Mouse (Mus musculus) C2C12 (cell line): Measurements from ENCODE around the gene Lasp1. TPM values are rescaled to one million over a fixed set of nuclear protein-coding genes. Genes with fewer than 3 reads are reported as not detected.
A peak's percentile ranks its signal among the peaks of the same experiment; 100 is the strongest.

ENCODE experiments used
- H3K27me3 ChIP-seq: one replicate; pipeline ENCODE4 v1.6.1; 2011; ENCODE audit not compliant: control insufficient read depth, insufficient read depth, insufficient read length
- H3K36me3 ChIP-seq: one replicate; pipeline ENCODE4 v1.6.1; 2011; ENCODE audit not compliant: control insufficient read depth, insufficient read depth
- H3K4me3 ChIP-seq: one replicate; pipeline ENCODE4 v1.5.1; 2011; ENCODE audit warnings: mild to moderate bottlenecking, control low read depth; ENCODE audit not compliant: poor library complexity, insufficient read depth, severe bottlenecking
- H3K79me2 ChIP-seq: one replicate; pipeline ENCODE4 v1.6.1; 2011; ENCODE audit not compliant: control insufficient read depth, insufficient read depth
- H3K79me3 ChIP-seq: one replicate; pipeline ENCODE4 v1.6.1; 2011; ENCODE audit warnings: low read depth, control low read depth
- H3ac ChIP-seq: one replicate; pipeline ENCODE3; 2011; ENCODE audit warnings: low read depth; ENCODE audit not compliant: control insufficient read depth, insufficient read length
- CEBPB ChIP-seq: IDR thresholded peaks from one replicate; pipeline ENCODE4 v1.6.1; 2011; ENCODE audit warnings: low read depth, mild to moderate bottlenecking, control low read depth, moderate library complexity
- CTCF ChIP-seq: IDR thresholded peaks from one replicate; pipeline ENCODE4 v1.5.1; 2011; ENCODE audit not compliant: control insufficient read depth, insufficient read depth, insufficient read length
- FOSL1 ChIP-seq: IDR thresholded peaks from one replicate; pipeline ENCODE4 v1.8.0; 2011; ENCODE audit warnings: mild to moderate bottlenecking, low read length; ENCODE audit not compliant: poor library complexity, insufficient read depth, severe bottlenecking
- MAX ChIP-seq: IDR thresholded peaks from one replicate; pipeline ENCODE4 v1.6.1; 2011; ENCODE audit warnings: mild to moderate bottlenecking, control low read depth
- MYOD1 ChIP-seq: IDR thresholded peaks from one replicate; pipeline ENCODE4 v1.6.1; 2011; ENCODE audit warnings: low read depth; ENCODE audit not compliant: control insufficient read depth, insufficient read length
- MYOG ChIP-seq: IDR thresholded peaks from one replicate; pipeline ENCODE4 v1.6.1; 2011; ENCODE audit not compliant: control insufficient read depth, insufficient read length; ENCODE audit errors: extremely low read depth
- USF1 ChIP-seq: IDR thresholded peaks from one replicate; pipeline ENCODE4 v1.6.1; 2011; ENCODE audit warnings: low read depth, mild to moderate bottlenecking, control low read depth, moderate library complexity
- polyA plus RNA-seq: library from polyadenylated mRNA; unstranded; fragments of >200 nt; fragmentation: generic; extraction: Trizol; gene quantifications from one replicate; pipeline ENCODE4 v1.2.1, GENCODE M21; 2012; ENCODE audit warnings: missing spikeins

Lasp1 gene
- polyA plus RNA-seq, 1 experiment: 219 TPM

DNA sequence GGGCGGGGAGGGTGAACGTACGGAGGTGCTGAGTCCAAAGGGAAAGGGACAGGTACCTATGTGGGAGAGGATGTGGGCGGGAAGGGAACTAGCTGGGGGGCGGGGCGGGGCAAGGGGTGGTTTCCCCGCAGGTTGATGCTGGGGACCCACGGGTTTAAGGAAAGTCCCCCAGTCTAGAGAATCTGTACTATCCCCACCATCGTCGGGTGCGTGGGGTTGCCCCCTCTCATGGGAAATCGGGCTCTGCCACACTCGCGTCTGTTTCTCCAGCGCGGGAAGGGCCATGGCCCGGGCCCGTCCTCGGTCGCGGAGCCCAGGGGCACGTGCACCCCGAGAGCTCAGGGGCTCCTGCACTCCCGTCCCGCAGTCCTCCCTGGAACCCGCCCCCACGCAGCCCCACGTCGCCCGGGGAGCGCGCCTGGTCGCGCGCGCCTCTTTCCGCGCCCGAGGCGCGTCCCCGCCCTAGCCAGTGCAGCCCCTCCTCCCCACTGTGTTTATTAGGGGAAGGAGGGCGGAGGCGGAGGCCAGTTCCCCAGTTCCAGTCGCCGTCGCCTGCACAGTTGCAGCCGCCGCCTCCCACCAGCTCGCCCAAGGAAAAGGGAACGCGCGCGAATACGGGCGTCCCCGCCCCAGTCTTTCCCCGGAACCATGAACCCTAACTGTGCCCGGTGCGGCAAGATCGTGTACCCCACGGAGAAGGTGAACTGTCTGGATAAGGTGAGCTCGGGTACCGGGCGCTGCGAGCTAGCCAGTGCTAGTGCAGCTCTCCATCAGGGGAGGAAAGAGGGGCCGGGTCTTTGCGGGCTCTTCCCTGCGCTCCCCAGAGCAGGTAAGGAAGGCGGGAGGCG, 570 bp downstream of the Lasp1 start:
- Histone ChIP-seq H3K4me3 (peak overlapping the region; percentile 98), H3ac (peak overlapping the region; percentile 93), H3K27me3 (no peaks in the 10 kb centered on the region), H3K79me2 (peaks cover 49% of the 10 kb centered on the region), H3K36me3 (peaks cover 19% of the 10 kb centered on the region), H3K79me3 (peaks cover 41% of the 10 kb centered on the region)
- TF ChIP-seq USF1 (no peak), MAX (peak; percentile 84)

DNA sequence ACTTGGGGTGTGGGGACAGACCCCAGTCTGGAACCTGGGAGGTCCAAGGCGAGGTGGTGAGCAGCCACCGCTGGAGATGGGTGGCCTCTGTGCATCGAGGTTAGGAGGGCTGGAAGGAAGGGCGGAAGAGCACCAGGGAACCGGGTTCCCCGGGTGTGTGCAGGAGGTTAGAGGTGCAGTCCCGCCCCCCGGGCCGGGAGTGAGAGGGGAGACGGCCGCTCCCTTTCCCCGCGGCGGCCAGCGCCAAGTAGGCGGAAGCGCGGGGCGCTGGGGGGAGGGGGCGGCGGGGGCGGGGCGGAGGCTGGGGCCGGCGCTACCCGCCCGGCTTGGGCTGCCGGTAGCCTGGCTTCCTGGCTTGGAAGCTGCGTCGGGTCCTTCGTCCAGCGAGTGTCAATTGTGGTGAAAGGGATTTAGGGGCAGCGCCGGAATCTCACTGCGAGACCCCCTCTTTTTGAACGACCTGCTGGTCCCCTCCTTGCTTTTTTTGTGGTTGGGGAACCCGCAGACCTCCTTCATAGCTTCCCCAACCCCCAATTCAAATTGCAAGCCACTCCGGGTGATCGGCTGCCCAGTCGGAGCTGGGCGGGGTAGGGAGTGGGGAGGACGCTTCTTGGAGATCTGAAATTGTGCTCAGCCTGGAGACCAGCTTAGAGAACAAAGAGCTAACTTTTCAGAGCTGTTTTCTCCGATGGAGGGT, 1.3 kb downstream of the Lasp1 start:
- Histone ChIP-seq H3ac (peak overlapping the region; percentile 66), H3K79me2 (peaks cover 57% of the 10 kb centered on the region), H3K27me3 (no peaks in the 10 kb centered on the region), H3K4me3 (peak overlapping the region; percentile 98), H3K79me3 (peaks cover 48% of the 10 kb centered on the region), H3K36me3 (peaks cover 19% of the 10 kb centered on the region)
- TF ChIP-seq FOSL1 (no peak), MYOG (no peak)

DNA sequence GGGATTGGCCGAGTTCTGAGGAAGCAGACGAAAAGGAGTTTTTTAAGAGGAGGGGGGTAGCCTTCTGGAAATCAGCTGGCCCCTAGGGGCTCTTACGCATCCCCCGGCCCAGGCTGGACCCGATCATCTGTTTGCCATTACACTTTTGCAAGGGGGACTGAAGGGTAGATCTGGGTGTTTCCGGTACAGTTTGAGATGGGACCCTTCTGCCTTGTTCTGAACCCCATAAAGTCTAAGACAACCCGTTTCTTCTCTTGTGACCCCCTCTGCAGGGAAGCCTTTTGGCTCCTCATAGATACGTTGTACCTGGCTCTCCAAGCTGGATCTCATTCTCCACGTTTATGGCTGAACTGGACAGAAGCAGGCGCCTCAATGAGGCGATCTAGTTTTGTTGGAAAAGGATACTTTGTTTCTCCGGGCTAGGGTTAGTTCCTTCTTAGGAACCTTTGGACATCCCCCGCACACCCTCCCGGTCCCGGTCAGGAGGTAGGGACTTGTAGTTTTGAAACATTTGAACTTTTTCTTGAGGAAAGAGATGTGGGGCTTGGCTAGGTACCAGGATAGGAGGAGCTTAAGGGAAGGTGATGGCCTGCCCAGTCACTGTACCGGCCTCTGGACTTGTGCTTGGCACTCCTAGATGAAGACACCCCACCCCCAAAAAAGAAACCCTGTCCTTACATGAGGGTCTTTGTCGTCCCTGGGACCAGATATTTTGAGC, 2.0 kb downstream of the Lasp1 start:
- Histone ChIP-seq H3K4me3 (peak overlapping the region; percentile 98), H3K79me2 (peaks cover 64% of the 10 kb centered on the region), H3K36me3 (peaks cover 19% of the 10 kb centered on the region), H3ac (peak overlapping the region; percentile 66), H3K27me3 (no peaks in the 10 kb centered on the region), H3K79me3 (peaks cover 55% of the 10 kb centered on the region)
- TF ChIP-seq MAX (no peak), MYOG (no peak), CEBPB (no peak), CTCF (no peak), MYOD1 (no peak), FOSL1 (no peak), USF1 (no peak)

DNA sequence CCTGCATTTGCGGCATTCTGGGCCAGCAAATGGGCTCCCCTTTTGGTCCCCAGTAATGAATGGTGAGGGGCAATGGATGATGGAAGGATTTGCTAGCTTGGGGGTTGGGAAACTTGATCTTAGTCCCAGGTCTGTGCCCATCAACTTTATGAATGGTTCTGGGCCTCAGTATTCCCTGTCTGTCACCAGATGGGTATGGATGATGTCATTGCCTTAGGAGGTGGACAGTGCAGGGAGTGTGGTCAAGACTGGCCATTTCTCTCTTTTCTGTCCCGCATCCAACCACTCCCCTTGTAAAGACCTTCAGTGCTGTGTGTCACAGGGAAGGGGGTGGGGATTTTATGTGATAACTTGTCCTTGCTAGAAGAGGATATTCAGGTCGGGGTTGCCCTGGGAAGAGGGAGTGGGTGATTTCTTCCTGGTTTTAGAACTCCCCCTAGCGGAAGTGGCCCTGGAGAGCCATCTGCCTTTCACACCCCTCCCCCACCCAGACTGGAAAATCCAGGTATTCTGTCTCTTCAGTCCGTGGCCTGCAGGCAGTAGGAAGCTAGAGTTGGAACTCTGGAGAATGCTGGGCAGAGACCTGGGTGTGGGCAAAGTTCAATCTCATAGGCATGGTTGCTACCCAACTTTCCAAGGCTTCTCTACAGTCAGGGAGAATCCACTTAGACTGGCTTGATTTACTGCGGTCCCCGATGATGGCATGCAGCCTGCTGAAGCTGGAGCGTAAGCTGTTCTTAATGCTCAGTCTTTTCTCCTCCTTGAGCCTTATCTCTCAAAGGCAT, 2.8 kb downstream of the Lasp1 start:
- H3K27me3 ChIP-seq: no peaks in the 10 kb centered on the region
- H3K79me2 ChIP-seq: peaks cover 71% of the 10 kb centered on the region
- TF ChIP-seq MYOD1: no peak
- no peak for TF ChIP-seq USF1
- TF ChIP-seq CEBPB: no peak
- no peak for TF ChIP-seq FOSL1
- no peak for TF ChIP-seq MYOG
- no peak for TF ChIP-seq MAX
- TF ChIP-seq CTCF: no peak
- H3ac ChIP-seq: peak overlapping the region; percentile 66
- peak overlapping the region; percentile 98 for H3K4me3 ChIP-seq
- peaks cover 19% of the 10 kb centered on the region for H3K36me3 ChIP-seq
- peaks cover 63% of the 10 kb centered on the region for H3K79me3 ChIP-seq

DNA sequence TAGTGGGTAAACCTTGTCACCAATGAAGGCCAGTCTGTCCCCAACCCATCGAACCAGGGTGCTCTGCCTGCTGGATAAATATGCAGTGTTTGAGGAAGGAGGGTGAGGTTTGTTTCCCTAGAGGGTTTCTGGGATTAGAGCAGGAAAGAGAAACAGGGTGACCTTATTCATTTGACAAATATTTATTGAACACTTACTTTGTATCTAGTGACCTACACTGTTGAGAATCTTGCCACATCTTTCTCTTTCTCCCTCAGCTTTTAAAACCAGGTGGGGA, 3.3 kb downstream of the Lasp1 start:
- TF ChIP-seq MAX (no peak), CTCF (no peak), USF1 (no peak), MYOD1 (no peak), FOSL1 (no peak), CEBPB (no peak), MYOG (no peak)
- Histone ChIP-seq H3K36me3 (peaks cover 25% of the 10 kb centered on the region), H3K4me3 (no peak overlapping the region), H3K79me2 (peaks cover 76% of the 10 kb centered on the region), H3K79me3 (peaks cover 65% of the 10 kb centered on the region), H3K27me3 (no peaks in the 10 kb centered on the region), H3ac (no peak overlapping the region)
